Mouse (Mus musculus) lung, adult 2 months (tissue): Measurements from ENCODE around the gene Prm1.

Experiments
- CTCF ChIP-seq: fragments of 200-500 bp; IDR thresholded peaks from 2 replicates; pipeline ENCODE4 v1.5.1; 2011; ENCODE audit warnings: mild to moderate bottlenecking, low read length, control low read depth; ENCODE audit not compliant: insufficient read depth
- POLR2A ChIP-seq: fragments of 200-500 bp; IDR thresholded peaks from 2 replicates; pipeline ENCODE4 v1.6.1; 2011; ENCODE audit warnings: low read depth, mild to moderate bottlenecking, control low read depth, low read length, borderline replicate concordance; ENCODE audit errors: extremely low read depth

DNA sequence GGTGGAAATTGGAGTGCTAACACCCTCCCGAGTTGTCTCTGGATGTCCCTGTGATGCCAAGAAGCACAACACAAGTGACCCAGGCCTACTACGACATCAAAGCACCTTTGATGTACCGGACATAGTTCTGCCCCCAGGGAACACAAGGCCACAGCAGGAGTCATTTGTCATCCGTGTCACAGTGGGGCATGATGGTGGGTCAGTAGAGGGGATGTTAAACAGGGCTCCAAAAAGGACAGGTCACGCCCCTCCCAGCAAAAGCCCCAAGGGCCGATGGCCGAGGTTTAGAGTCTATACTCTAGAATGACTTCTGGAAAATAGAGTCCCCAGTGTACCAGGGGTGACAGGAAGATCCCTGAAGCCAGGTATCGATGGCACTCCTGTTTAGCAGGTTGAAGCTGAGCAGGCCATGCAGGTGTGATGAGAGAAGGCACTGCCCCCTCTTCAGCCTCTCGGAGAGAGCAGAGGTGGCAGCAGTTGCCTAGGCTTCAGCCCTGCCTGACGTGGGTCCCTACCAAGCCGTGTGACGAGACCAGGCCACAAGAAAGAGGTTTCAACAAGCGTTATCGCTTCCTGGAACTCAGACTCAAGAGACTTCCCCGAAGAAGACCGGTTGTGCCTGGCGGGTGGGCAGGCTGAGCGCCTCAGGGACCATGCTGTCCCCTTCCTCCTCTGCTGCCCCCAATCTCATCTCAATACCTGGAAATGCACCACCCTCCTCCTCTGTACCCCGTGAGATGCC, 33.7 kb downstream of the Prm1 start:
- TF ChIP-seq CTCF (no peak), POLR2A (no peak)
